Mouse (Mus musculus) liver, embryonic 11.5 days (tissue): ENCODE results near the gene Olfr571. TPM values are rescaled to one million over a fixed set of nuclear protein-coding genes. Genes with fewer than 3 reads are reported as not detected.

ENCODE experiments used
- ATAC-seq: fragments of 200-750 bp; cut with Nextera tagmentation; replicated peaks from 2 replicates; pipeline ENCODE4 v1.8.0; 2017; ENCODE audit warnings: moderate number of reproducible peaks, mild to moderate bottlenecking, moderate TSS enrichment, moderate library complexity; ENCODE audit not compliant: low FRiP score
- DNase-seq: peaks from one replicate; pipeline ENCODE4 v3.0.0-alpha.2; 2017; ENCODE audit warnings: low spot score
- H3K27ac ChIP-seq: fragments of 300-500 bp; sonication (generic); 2 replicates; pipeline ENCODE4 v1.5.1; 2014; ENCODE audit warnings: mild to moderate bottlenecking, low read depth, low read length, control low read depth
- H3K27me3 ChIP-seq: fragments of 300-500 bp; sonication (generic); replicated peaks from 2 replicates; pipeline ENCODE4 v1.6.1; 2014; ENCODE audit warnings: low read length, mixed read lengths; ENCODE audit not compliant: control insufficient read depth, insufficient read depth
- H3K36me3 ChIP-seq: fragments of 300-500 bp; sonication (generic); 2 replicates; pipeline ENCODE4 v1.6.1; 2014; ENCODE audit warnings: mild to moderate bottlenecking, low read length, moderate library complexity, mixed read lengths; ENCODE audit not compliant: control insufficient read depth, insufficient read depth
- H3K4me1 ChIP-seq: fragments of 300-500 bp; sonication (generic); replicated peaks from 2 replicates; pipeline ENCODE4 v1.6.1; 2014; ENCODE audit warnings: low read length, mixed read lengths; ENCODE audit not compliant: control insufficient read depth, insufficient read depth
- H3K4me2 ChIP-seq: fragments of 300-500 bp; sonication (generic); 2 replicates; pipeline ENCODE4 v1.6.1; 2014; ENCODE audit warnings: mild to moderate bottlenecking, control low read depth, moderate library complexity
- H3K4me3 ChIP-seq: fragments of 300-500 bp; sonication (generic); 2 replicates; pipeline ENCODE4 v1.5.1; 2014; ENCODE audit warnings: low read depth, low read length, control low read depth
- H3K9ac ChIP-seq: fragments of 300-500 bp; sonication (generic); 2 replicates; pipeline ENCODE4 v1.6.1; 2014; ENCODE audit warnings: low read depth, low read length, control low read depth
- H3K9me3 ChIP-seq: fragments of 300-500 bp; sonication (generic); 2 replicates; pipeline ENCODE4 v1.6.1; 2016; ENCODE audit warnings: low read length, inconsistent platforms, mixed read lengths; ENCODE audit not compliant: control insufficient read depth
- WGBS: fragments of 180-500 bp; shearing (Covaris S2); extraction: QIAGEN DNeasy Blood & Tissue Kit; methylation state at CpG from one replicate; pipeline ENCODE4 v1.1.7; 2014; 5-methylcytosine and 5-hydroxymethylcytosine counted together
- polyA plus RNA-seq: library from polyadenylated mRNA; unstranded; fragments of >200 nt; fragmentation: Nextera tagmentation; extraction: Ambion mirVana; gene quantifications from 2 replicates; pipeline ENCODE4 v1.2.1, GENCODE M21; 2014

The Olfr571 gene
- not detected in 2 replicates for polyA plus RNA-seq

DNA sequence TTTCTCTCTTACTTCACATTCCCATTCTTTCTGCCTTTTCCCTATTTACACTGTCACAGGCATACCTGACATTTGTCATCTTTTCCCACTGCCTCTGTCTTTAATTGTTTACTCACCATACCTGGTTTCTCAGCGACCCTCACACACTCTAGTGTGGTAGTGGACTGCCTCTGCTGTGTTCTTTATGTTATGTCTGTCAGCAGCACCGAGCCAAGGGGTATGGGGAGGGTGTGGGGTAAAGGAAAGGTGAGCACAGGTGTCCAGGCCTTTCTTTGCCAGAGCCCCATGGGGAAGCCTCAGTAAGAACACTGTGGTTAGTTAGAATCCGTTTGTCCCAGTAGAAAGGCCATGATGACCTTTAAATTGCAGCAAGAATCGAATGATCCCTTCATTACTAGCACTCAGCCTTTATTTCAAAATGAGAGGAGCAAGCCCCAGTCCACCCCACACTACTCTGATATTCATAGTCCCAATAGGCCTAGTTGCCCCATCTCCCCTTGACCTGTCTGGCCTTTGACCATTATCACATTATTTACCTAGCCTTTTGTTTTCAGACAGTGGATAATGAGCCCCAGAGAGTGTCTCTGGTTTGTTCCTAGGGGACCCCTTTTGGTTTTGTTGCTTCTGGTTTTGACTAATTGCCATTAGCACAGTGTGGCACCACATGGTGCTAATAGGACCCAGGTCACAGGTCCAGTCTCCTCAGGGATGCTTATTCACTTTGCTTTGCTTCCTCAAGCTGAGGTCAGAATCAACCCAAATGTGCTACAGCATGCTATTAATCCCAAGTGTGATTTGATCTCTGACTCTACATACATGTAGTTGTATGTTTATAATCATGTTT lies at the start of gene Olfr571:
Gene Olfr571, minus strand, starts transcription at position 505 of the 844 bp plus-strand sequence.
- Histone ChIP-seq H3K9ac (no peak within 1 kb of the TSS), H3K27me3 (no peaks in the 10 kb centered on the region), H3K9me3 (no peaks in the 10 kb centered on the region), H3K4me3 (no peak within 1 kb of the TSS), H3K4me1 (no peaks in the 10 kb centered on the region), H3K27ac (no peak within 1 kb of the TSS), H3K36me3 (no peaks in the 10 kb centered on the region), H3K4me2 (no peak within 1 kb of the TSS)
- ATAC-seq (no peak), DNase-seq (no peak)
- 65% methylated on average over 4 of the region's 4 CpGs for WGBS

GRCm38 (mm10) chr7:102962360-102962759 lies 45.0 kb upstream of the Olfr571 start, which contains the start of gene Olfr576:
TSS of gene Olfr576 (plus strand) at chr7:102962660.
- Histone ChIP-seq H3K4me1 (no peaks in the 10 kb centered on the region), H3K4me3 (no peak within 1 kb of the TSS), H3K4me2 (no peak within 1 kb of the TSS), H3K27ac (no peak within 1 kb of the TSS), H3K36me3 (no peaks in the 10 kb centered on the region), H3K9me3 (no peaks in the 10 kb centered on the region), H3K27me3 (no peaks in the 10 kb centered on the region), H3K9ac (no peak within 1 kb of the TSS)
- DNase-seq (no peak), ATAC-seq (no peak)
- 22% methylated on average over 2 of the region's 2 CpGs for WGBS

DNA sequence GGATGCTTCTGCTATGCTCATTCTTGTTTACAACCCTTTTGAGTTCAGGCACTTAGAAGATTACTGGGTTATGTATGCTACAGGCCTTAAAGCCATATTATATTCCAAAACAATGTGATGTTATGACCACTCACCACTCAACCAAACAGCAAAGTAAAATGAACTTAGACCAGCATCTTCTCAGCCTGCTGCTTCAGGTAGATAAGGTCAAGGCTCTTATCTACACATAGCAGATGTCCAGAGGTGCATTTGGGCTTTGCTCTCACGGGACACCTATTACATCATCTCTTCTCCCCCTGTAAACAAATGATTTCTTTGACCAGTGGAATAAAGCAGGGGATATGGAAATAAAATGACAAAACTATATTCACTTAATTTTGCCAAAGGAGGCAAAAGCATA lies 41.3 kb upstream of the Olfr571 start, which contains the start of gene Olfr575:
Gene Olfr575, minus strand, starts transcription at position 183 of the 400 bp plus-strand sequence.
- DNase-seq, result no peak
- H3K27ac ChIP-seq, result peak within 1 kb of the TSS; percentile 43; the same call in 1 of the 2 replicates

GRCm38 (mm10) chr7:102958137-102958536 lies 40.8 kb upstream of the Olfr571 start:
- no peaks in the 10 kb centered on the region for H3K36me3 ChIP-seq
- no peaks in the 10 kb centered on the region for H3K9me3 ChIP-seq
- H3K27me3 ChIP-seq, result no peaks in the 10 kb centered on the region
- H3K27ac ChIP-seq, result peak overlapping the region; percentile 43; the same call in 1 of the 2 replicates
- H3K4me2 ChIP-seq, result no peak overlapping the region
- DNase-seq (no peak), ATAC-seq (no peak)
- H3K4me3 ChIP-seq, result no peak overlapping the region
- no peaks in the 10 kb centered on the region for H3K4me1 ChIP-seq
- no peak overlapping the region for H3K9ac ChIP-seq
- WGBS, result 56% methylated on average over 3 of the region's 3 CpGs

More for the DNA sequence above, 41.3 kb upstream of the Olfr571 start, which contains the start of gene Olfr575:
- Histone ChIP-seq H3K4me1 (no peaks in the 10 kb centered on the region), H3K4me2 (no peak within 1 kb of the TSS), H3K36me3 (no peaks in the 10 kb centered on the region), H3K27me3 (no peaks in the 10 kb centered on the region), H3K9ac (no peak within 1 kb of the TSS), H3K9me3 (no peaks in the 10 kb centered on the region), H3K4me3 (no peak within 1 kb of the TSS)
- WGBS, result 21% methylated on average over 1 of the region's 1 CpGs
- ATAC-seq, result peak; percentile 92

DNA sequence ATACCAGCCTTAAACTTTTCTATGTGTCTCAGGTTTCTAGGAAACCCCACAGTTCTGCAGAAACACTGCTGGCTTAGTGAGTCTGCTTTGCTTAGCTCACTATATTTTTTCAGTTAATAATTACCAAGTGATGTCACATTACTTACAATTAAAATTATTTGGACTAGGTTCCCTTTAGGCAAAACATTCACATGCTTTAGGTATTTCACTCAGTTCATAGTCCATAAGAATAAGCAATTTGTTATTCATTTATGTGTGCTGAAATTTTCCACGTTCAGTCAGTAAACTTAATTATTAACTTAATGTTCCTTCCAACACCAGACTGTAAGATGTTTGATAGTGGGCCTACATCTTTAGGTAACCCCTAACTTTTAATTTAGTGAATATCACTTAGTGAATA lies 33.4 kb upstream of the Olfr571 start:
- H3K27ac ChIP-seq, result no peak overlapping the region
- DNase-seq, result no peak
- no peaks in the 10 kb centered on the region for H3K36me3 ChIP-seq
- no peak overlapping the region for H3K4me2 ChIP-seq
- no peaks in the 10 kb centered on the region for H3K9me3 ChIP-seq
- H3K4me1 ChIP-seq, result no peaks in the 10 kb centered on the region
- no peak overlapping the region for H3K4me3 ChIP-seq
- no peak overlapping the region for H3K9ac ChIP-seq
- ATAC-seq, result no peak
- WGBS, result 57% methylated on average over 1 of the region's 1 CpGs
- no peaks in the 10 kb centered on the region for H3K27me3 ChIP-seq

DNA sequence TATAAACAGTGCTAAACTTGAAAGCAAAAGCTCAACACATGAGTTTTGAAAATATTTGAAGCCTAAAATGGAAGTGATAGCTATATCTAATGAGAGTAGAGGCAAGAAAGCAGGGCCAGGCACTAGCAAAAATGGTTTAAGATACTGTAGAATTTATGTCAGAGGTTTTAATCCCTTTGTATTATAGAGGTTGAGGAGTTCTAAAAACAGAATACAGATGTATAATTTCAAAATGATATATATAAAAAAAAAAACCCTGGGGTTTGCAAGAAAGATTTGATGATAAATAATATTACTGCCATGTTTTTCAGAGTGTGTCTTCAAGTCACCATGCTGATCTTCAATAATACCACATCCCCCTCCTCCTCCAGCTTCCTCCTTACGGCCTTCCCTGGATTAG lies 30.8 kb upstream of the Olfr571 start, which contains the start of gene Olfr574:
Gene Olfr574, plus strand, starts transcription at position 301 of the 400 bp plus-strand sequence.
- H3K9me3 ChIP-seq, result no peaks in the 10 kb centered on the region
- no peak within 1 kb of the TSS for H3K27ac ChIP-seq
- no peaks in the 10 kb centered on the region for H3K27me3 ChIP-seq
- H3K4me3 ChIP-seq, result no peak within 1 kb of the TSS
- no peaks in the 10 kb centered on the region for H3K4me1 ChIP-seq
- no peak within 1 kb of the TSS for H3K4me2 ChIP-seq
- DNase-seq, result no peak
- no peak for ATAC-seq
- no peak within 1 kb of the TSS for H3K9ac ChIP-seq
- H3K36me3 ChIP-seq, result no peaks in the 10 kb centered on the region
- WGBS, result 88% methylated on average over 1 of the region's 1 CpGs

DNA sequence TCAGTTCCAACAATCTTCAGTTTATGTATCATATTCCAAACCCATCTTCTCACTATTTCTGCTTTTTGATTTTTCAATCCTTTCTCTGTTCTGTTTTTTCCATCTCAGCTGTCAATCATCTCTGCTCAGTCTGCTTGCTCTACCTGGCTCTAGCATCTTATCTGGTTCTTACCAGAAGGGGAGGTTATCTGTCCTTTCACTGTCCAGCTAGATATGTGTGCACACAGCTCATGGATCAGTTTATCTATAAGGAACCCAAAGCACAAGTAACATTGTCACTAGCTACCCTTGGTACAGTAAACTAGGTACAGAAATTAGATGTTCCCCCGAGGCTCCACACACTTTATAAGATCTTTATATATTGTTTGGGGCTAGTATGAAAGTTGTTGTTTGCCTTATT lies 26.1 kb upstream of the Olfr571 start:
- Histone ChIP-seq H3K9ac (no peak overlapping the region), H3K9me3 (no peaks in the 10 kb centered on the region), H3K36me3 (no peaks in the 10 kb centered on the region), H3K4me1 (no peaks in the 10 kb centered on the region), H3K27me3 (no peaks in the 10 kb centered on the region), H3K4me2 (no peak overlapping the region), H3K4me3 (no peak overlapping the region), H3K27ac (no peak overlapping the region)
- DNase-seq, result no peak
- 62% methylated on average over 1 of the region's 1 CpGs for WGBS
- ATAC-seq, result peak; percentile 86

DNA sequence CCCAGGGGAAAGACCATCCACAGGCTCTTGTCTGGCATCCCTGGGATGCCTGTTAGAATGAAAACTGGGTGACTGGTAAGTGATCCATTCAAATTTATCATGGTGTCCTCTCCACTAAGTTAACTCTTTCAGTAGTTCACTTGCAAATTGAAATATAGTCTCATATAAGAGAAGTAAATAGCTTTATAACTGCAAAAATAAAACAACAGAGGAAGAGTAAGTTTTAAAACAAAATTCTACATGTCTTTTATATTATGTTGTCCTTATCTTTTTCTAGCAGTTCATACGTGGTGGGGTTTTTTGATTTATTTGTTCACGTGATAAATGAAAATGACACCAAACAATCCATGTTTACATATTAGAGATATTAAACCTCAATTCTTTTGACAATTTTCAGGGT lies 25.1 kb upstream of the Olfr571 start, which contains the start of gene Olfr573-ps1:
Gene Olfr573-ps1, minus strand, starts transcription at position 101 of the 400 bp plus-strand sequence.
- ATAC-seq, result no peak
- H3K4me2 ChIP-seq, result no peak within 1 kb of the TSS
- no peaks in the 10 kb centered on the region for H3K36me3 ChIP-seq
- 87% methylated on average over 2 of the region's 2 CpGs for WGBS
- H3K4me1 ChIP-seq, result no peaks in the 10 kb centered on the region
- no peak within 1 kb of the TSS for H3K4me3 ChIP-seq
- no peak within 1 kb of the TSS for H3K27ac ChIP-seq
- H3K27me3 ChIP-seq, result no peaks in the 10 kb centered on the region
- no peak within 1 kb of the TSS for H3K9ac ChIP-seq
- no peaks in the 10 kb centered on the region for H3K9me3 ChIP-seq
- no peak for DNase-seq
